Mouse (Mus musculus): ENCODE measurements at regions not wholly inside any gene's neighbourhood (a gene's known extent, or its start where the extent isn't known, plus 50 kb on each side); places are given as distances from the start of the nearest gene placed in this dataset.
A peak's percentile ranks its signal among the peaks of the same experiment; 100 is the strongest.

DNA sequence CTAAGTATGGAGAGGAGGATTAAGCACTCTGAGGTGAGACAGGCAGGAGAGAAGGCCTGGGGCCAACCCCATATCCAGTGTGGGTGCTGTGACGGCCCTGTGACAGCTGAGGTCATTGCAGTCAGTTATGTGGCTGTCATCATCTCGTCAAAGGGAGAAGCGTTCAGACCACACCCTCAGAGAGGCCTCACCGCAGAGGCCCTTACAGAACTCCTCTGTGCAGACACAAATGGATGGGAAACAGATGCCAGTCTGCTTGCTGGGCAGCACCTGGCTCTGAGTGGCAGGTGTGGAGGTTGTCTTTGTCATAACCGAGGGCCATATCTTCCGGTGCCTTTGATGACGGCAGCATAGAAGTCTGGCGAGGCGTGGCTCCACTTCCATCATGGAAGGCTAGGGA is 73.2 kb upstream of the Pmepa1 start:
- Histone ChIP-seq H3K9me3 (no peaks in the 10 kb centered on the region), H3K9ac (no peak overlapping the region), H3K27ac (0 out of 2 replicates have a peak overlapping the region, but pooled peaks have one; percentile 36), H3K4me2 (replicated peaks) (no peak overlapping the region), H3K4me1 (peaks cover 43% of the 10 kb centered on the region), H3K4me3 (no peak overlapping the region), H3K36me3 (no peaks in the 10 kb centered on the region), H3K27me3 (no peaks in the 10 kb centered on the region)
- 57% methylated on average over 9 of the region's 9 CpGs for WGBS
- no peak for ATAC-seq (ENCODE audit: insufficient number of reproducible peaks, insufficient read depth, low FRiP score, low TSS enrichment)

DNA sequence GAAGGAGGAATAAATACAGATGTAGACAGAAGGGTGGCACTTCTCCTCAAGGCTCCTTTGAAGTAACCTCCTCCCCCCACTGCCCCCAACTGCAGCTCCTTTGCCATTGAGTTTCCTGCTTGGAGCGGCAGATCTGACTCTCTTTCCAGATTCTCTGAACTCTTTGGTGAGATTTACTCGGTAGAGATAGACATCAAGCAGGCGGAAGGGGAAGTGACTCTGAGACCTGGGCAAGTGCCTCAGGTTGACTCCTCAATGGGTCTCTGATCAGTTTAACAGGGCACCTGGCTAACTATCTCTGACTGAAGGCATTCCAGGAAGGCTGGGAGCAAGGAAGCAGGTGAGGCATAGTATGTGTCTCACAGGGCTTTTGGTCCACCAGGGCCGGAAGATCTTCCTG is 73.6 kb upstream of the Pmepa1 start:
- Histone ChIP-seq H3K36me3 (no peaks in the 10 kb centered on the region), H3K4me1 (peaks cover 43% of the 10 kb centered on the region), H3K4me3 (no peak overlapping the region), H3K9me3 (no peaks in the 10 kb centered on the region), H3K9ac (no peak overlapping the region), H3K27ac (peak overlapping the region; percentile 36; the same call in 1 of the 2 replicates), H3K27me3 (no peaks in the 10 kb centered on the region), H3K4me2 (replicated peaks) (no peak overlapping the region)
- WGBS = 86% methylated on average over 4 of the region's 4 CpGs
- no peak for ATAC-seq (ENCODE audit: insufficient number of reproducible peaks, insufficient read depth, low FRiP score, low TSS enrichment)

DNA sequence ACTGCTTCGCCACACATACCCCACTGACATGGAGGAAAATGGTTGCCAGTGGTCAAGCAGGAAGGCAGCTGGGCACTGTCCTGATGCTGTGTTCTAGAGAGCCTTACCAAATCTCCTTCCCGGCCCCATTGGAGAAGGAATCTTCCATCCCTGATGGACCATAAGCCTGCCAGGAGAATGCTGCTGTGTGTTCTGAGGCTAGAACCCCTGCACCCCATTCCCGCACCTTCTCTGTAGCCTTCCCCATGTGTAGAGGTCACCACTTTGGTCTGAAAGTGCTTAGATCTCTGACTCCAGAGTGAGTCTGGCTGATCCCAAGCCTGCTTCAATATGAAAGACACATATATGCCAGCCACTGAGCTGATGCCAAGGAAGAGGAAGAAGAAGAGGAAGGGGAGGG is 74.1 kb upstream of the Pmepa1 start:
- H3K36me3 ChIP-seq = no peaks in the 10 kb centered on the region
- H3K4me2 ChIP-seq (replicated peaks) = no peak overlapping the region
- H3K4me1 ChIP-seq = peaks cover 43% of the 10 kb centered on the region
- H3K27ac ChIP-seq = peak overlapping the region; percentile 3; the same call in 1 of the 2 replicates
- no peak for ATAC-seq (ENCODE audit: insufficient number of reproducible peaks, insufficient read depth, low FRiP score, low TSS enrichment)
- no peaks in the 10 kb centered on the region for H3K27me3 ChIP-seq
- no peaks in the 10 kb centered on the region for H3K9me3 ChIP-seq
- H3K4me3 ChIP-seq = no peak overlapping the region
- 96% methylated on average over 3 of the region's 3 CpGs for WGBS
- no peak overlapping the region for H3K9ac ChIP-seq

DNA sequence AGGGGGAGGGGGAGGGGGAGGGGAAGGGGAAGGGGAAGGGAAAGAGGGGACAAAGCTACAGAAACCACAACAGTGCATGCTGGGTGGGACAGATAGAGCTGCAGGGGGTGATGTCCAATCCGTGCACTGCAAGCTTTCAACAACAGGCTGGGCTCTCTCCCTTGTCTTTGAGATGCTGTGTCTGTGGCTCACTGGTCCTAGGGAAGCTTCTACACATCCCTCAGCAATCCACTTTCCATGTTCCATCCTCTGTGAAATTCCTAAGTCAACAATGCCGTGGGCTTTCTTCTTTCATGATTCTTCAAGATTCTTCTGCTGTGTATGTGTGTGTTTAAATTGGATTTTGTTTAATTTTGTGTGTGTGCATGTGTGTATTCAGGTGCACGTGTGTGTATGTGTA is 74.5 kb upstream of the Pmepa1 start:
- Histone ChIP-seq H3K4me2 (replicated peaks) (no peak overlapping the region), H3K4me3 (no peak overlapping the region), H3K27me3 (no peaks in the 10 kb centered on the region), H3K27ac (peak overlapping the region; percentile 97), H3K4me1 (peaks cover 43% of the 10 kb centered on the region), H3K9ac (peak overlapping the region; percentile 33), H3K36me3 (no peaks in the 10 kb centered on the region), H3K9me3 (no peaks in the 10 kb centered on the region)
- 60% methylated on average over 3 of the region's 3 CpGs for WGBS
- ATAC-seq (ENCODE audit: insufficient number of reproducible peaks, insufficient read depth, low FRiP score, low TSS enrichment) = no peak

DNA sequence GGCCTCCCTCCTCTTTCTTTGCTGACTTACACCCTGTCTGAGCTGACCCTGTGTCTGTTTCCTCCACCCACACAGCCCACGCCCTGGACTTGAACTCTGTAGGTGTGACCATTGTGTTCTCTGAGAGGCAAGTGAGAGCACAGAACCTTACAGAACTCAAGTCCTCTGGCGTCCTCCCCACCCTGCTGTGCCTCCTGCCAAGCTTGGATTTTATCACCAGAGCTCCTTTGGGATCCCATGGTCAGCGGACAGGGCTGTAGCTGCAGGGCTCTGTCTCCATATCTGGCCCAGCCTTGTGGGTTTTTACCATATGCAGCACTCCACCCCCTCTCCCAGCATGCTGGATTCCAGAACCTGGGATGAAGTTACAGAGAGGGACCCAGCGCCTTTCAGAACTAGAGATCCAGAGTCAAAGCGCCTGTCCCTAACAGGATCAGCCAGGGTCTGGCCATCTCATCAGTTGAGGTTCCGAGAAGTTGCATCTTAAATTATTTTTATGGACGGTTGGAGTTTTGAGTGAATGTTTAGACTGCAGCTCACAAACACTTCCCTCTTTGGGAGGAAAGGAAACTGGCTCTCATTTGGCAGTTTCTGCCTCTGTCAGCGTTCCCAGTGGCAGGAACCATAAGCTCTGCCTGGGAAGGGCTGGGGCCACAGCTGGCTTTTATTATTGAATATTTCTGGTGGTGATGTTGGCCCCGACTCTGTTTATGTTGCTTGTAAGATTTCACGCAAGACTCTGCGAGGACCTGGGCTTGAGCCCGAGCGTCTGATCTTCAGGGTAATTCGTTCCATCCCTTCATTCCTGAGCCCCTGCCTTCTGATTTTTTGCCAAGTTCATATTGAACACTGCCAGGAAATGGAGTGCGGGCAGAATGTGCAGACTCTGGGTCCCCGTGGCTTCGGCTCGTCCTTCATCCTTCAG is 75.8 kb upstream of the Pmepa1 start:
- peak overlapping the region; percentile 27 for H3K4me2 ChIP-seq (replicated peaks)
- no peaks in the 10 kb centered on the region for H3K36me3 ChIP-seq
- H3K27ac ChIP-seq = peak overlapping the region; percentile 97
- H3K4me1 ChIP-seq = peaks cover 43% of the 10 kb centered on the region
- no peaks in the 10 kb centered on the region for H3K27me3 ChIP-seq
- no peak overlapping the region for H3K4me3 ChIP-seq
- H3K9ac ChIP-seq = no peak overlapping the region
- 19% methylated on average over 18 of the region's 18 CpGs for WGBS
- no peaks in the 10 kb centered on the region for H3K9me3 ChIP-seq
- ATAC-seq (ENCODE audit: insufficient number of reproducible peaks, insufficient read depth, low FRiP score, low TSS enrichment) = peak; percentile 86

DNA sequence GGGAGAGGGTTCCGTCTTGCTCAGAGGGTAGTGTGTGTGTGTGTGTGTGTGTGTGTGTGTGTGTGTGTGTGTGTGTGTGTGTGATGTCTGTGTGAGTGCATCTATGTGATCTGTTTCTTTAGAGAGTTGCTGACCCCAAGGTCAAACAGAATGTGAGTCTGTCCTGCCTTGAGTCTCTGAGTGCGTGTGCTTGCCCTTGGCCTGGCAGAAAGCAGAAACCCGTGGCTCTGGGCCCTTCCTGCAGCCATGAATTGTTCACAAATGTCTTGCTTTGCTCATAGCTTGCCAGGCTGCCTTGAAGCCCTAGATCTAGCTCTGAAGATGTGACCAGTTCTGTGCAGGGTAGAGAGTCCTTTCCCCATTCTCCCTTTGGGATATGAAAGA is 76.4 kb upstream of the Pmepa1 start:
- H3K4me3 ChIP-seq = no peak overlapping the region
- H3K27me3 ChIP-seq = no peaks in the 10 kb centered on the region
- peaks cover 43% of the 10 kb centered on the region for H3K4me1 ChIP-seq
- no peaks in the 10 kb centered on the region for H3K9me3 ChIP-seq
- peak overlapping the region; percentile 23 for H3K4me2 ChIP-seq (replicated peaks)
- ATAC-seq (ENCODE audit: insufficient number of reproducible peaks, insufficient read depth, low FRiP score, low TSS enrichment) = no peak
- H3K36me3 ChIP-seq = no peaks in the 10 kb centered on the region
- peak overlapping the region; percentile 97 for H3K27ac ChIP-seq
- WGBS = 10% methylated on average over 3 of the region's 3 CpGs
- H3K9ac ChIP-seq = no peak overlapping the region

DNA sequence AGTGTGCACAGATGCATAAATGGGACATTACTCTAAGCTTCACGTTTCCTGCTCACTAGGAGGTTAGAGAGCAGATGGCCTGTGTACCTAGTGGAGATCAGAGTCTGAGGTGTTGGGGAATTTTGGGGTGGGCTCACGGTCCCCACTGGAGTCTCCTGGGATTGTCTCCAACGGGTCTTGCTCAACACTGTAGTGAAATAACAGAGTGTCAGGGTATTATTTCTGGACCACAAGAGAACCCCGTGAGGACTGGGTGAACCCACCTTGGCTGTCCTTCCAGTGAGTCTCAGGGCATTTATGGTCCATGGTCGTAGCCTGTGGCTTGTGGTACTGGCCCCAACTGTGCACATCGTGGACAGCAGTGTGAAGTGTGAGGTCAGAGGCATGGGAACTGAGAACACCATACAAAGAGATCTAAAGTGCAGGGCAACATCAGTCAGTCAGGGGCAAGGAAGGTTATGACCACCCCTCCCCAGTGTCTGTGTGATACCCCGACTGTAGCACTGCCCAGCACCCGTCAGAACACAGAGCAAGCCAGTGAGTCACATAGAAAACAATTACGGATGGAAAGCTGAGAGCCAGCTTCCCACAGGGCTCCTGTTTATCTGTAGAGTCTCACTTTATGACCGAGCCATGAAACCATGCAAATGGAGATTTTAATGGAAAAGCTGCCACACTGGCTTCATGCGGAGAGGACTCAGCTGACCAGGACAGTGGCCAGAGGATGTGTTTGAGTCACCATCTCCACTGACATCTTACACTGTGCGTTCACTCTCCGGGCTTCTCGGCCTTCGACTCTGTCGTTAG is 77.3 kb upstream of the Pmepa1 start:
- peaks cover 45% of the 10 kb centered on the region for H3K4me1 ChIP-seq
- ATAC-seq (ENCODE audit: insufficient number of reproducible peaks, insufficient read depth, low FRiP score, low TSS enrichment) = no peak
- H3K4me3 ChIP-seq = no peak overlapping the region
- H3K9ac ChIP-seq = no peak overlapping the region
- 71% methylated on average over 16 of the region's 16 CpGs for WGBS
- H3K27ac ChIP-seq = peak overlapping the region; percentile 97
- no peak overlapping the region for H3K4me2 ChIP-seq (replicated peaks)
- no peaks in the 10 kb centered on the region for H3K9me3 ChIP-seq
- no peaks in the 10 kb centered on the region for H3K36me3 ChIP-seq
- no peaks in the 10 kb centered on the region for H3K27me3 ChIP-seq

DNA sequence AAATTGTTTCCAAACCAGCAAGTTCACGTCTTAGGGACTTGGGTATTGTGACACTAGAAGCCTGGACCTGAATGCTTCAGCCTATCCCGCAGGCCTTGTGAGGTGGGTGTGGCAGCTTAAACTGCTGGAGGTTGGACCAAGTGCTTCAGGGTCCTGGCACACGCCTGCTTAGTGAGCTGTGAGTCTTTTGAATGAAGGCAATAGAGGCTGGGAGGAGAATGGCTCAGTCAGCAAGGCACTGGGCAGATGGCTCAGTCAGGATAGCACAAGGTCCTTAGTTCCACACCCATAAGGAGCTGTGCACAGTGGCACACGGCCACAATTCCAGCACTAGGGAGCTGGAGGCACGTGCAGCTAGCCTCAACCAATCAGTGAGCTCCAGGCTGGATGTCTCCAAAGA is 80.5 kb upstream of the Pmepa1 start:
- Histone ChIP-seq H3K9me3 (no peaks in the 10 kb centered on the region), H3K27me3 (no peaks in the 10 kb centered on the region), H3K27ac (no peak overlapping the region), H3K4me3 (no peak overlapping the region), H3K36me3 (no peaks in the 10 kb centered on the region), H3K4me2 (replicated peaks) (no peak overlapping the region), H3K9ac (no peak overlapping the region), H3K4me1 (peaks cover 25% of the 10 kb centered on the region)
- 73% methylated on average over 5 of the region's 5 CpGs for WGBS
- no peak for ATAC-seq (ENCODE audit: insufficient number of reproducible peaks, insufficient read depth, low FRiP score, low TSS enrichment)

DNA sequence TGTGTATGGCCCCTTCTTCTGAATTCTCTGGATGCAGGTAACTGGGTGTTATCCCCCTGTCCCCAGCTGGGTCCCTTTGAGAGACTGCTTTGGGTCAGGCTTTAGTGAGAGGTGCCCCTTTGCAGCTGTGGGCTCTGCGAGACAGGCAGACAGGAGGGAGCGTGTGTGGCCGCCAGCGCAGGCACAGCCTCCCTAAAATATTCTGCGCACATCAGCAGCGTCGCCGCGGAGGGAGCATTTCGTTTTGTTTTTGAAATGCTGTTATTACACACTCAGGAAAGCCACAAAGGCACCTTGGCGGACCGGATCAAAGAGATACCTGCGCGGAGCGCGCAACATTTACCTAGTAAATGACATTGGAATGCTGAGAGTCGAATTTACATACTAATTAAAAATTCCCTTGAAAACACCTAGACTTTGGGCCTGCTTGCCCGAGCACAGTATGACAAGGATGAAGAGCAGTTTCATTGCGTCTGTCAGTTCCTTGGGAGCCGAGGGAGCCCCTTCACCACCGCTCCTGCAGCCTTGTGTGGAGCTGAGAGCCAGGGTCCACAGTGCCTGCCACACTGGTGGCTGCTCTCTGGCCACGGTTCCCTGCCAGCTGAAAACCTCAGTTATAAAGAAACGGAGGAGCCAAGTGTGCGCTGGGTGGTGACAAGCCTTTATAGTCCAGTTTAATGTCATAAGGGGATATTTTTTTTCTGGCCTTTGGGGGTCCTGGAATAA is 89.3 kb upstream of the Pmepa1 start:
- 15% methylated on average over 24 of the region's 24 CpGs for WGBS
- no peaks in the 10 kb centered on the region for H3K36me3 ChIP-seq
- no peak overlapping the region for H3K4me3 ChIP-seq
- H3K9me3 ChIP-seq = no peaks in the 10 kb centered on the region
- H3K4me2 ChIP-seq (replicated peaks) = peak overlapping the region; percentile 40
- peaks cover 24% of the 10 kb centered on the region; the same call in 1 of the 2 replicates for H3K4me1 ChIP-seq
- H3K27ac ChIP-seq = no peak overlapping the region
- no peak for ATAC-seq (ENCODE audit: insufficient number of reproducible peaks, insufficient read depth, low FRiP score, low TSS enrichment)
- H3K27me3 ChIP-seq = peaks cover 17% of the 10 kb centered on the region; the same call in 1 of the 2 replicates
- H3K9ac ChIP-seq = 0 out of 2 replicates have a peak overlapping the region, but pooled peaks have one; percentile 15

DNA sequence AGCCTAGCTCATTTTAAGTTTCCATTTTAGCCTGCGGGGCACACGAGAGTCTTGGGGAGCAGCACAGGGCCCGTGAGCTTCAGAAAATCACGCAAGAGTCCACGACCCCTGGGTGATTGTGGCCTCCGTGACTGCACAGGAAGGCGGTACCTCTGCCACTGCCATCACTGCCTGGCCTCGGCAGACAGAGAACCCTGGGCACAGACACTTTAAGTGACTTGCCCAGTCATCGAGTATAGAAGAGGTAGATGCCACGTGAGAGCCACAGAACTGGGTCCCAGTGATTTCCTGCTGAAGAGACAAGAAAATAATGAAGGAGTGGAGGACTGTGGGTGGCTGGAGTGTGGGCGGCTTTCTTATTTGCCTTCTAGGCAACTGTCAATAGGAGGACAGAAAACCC is 90.4 kb upstream of the Pmepa1 start:
- no peak for ATAC-seq (ENCODE audit: insufficient number of reproducible peaks, insufficient read depth, low FRiP score, low TSS enrichment)
- Histone ChIP-seq H3K9ac (no peak overlapping the region), H3K9me3 (no peaks in the 10 kb centered on the region), H3K4me3 (no peak overlapping the region), H3K4me2 (replicated peaks) (no peak overlapping the region), H3K27me3 (peaks cover 17% of the 10 kb centered on the region; the same call in 1 of the 2 replicates), H3K36me3 (no peaks in the 10 kb centered on the region), H3K27ac (no peak overlapping the region), H3K4me1 (peaks cover 24% of the 10 kb centered on the region; the same call in 1 of the 2 replicates)
- 76% methylated on average over 11 of the region's 11 CpGs for WGBS

DNA sequence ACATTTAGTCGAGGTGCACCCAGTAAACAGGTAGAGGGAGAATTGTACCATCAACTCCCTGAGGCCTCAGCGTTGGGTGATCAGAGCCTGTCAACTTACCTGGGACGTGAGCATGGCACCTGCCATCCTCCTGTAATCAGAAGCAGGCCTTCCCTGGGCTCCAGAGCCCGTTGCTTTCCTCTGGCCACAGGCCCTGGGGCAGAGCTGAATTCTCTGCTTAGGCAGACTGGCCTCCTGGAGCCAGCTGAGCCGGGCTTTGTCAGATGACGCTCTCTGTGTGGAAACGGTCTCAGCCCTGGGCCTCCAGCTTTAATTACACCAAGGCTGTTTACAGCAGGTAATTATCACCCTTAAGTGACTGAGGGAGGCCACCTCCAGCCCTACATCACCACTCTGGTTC is 92.6 kb upstream of the Pmepa1 start:
- H3K36me3 ChIP-seq = no peaks in the 10 kb centered on the region
- WGBS = 24% methylated on average over 7 of the region's 7 CpGs
- peaks cover 24% of the 10 kb centered on the region; the same call in 1 of the 2 replicates for H3K4me1 ChIP-seq
- no peak overlapping the region for H3K4me2 ChIP-seq (replicated peaks)
- H3K4me3 ChIP-seq = no peak overlapping the region
- no peak overlapping the region for H3K9ac ChIP-seq
- H3K27ac ChIP-seq = no peak overlapping the region
- ATAC-seq (ENCODE audit: insufficient number of reproducible peaks, insufficient read depth, low FRiP score, low TSS enrichment) = 0 out of 2 replicates have a peak, but pooled peaks have one; percentile 22
- peaks cover 17% of the 10 kb centered on the region; the same call in 1 of the 2 replicates for H3K27me3 ChIP-seq
- H3K9me3 ChIP-seq = no peaks in the 10 kb centered on the region
